Mouse (Mus musculus) stomach, embryonic 15.5 days (tissue): ENCODE results near the gene Qrfp. TPM values are rescaled to one million over a fixed set of nuclear protein-coding genes. Genes with fewer than 3 reads are reported as not detected.

Experiments used
- ATAC-seq: fragments of 200-750 bp; cut with Nextera tagmentation; 2 replicates; pipeline ENCODE4 v1.8.0; 2017; ENCODE audit warnings: low read depth, moderate number of reproducible peaks, moderate TSS enrichment; ENCODE audit not compliant: insufficient read depth, low FRiP score
- H3K27ac ChIP-seq: fragments of 300-500 bp; sonication (generic); 2 replicates; pipeline ENCODE4 v1.5.1; 2015; ENCODE audit warnings: mild to moderate bottlenecking, inconsistent platforms
- H3K27me3 ChIP-seq: fragments of 300-500 bp; sonication (generic); replicated peaks from 2 replicates; pipeline ENCODE4 v1.6.1; 2015; ENCODE audit warnings: inconsistent platforms
- H3K36me3 ChIP-seq: fragments of 300-500 bp; sonication (generic); 2 replicates; pipeline ENCODE4 v1.6.1; 2015; ENCODE audit warnings: inconsistent platforms
- H3K4me1 ChIP-seq: fragments of 300-500 bp; sonication (generic); 2 replicates; pipeline ENCODE4 v1.6.1; 2015; ENCODE audit warnings: inconsistent platforms
- H3K4me2 ChIP-seq: fragments of 300-500 bp; sonication (generic); 2 replicates; pipeline ENCODE4 v1.6.1; 2015; ENCODE audit warnings: mild to moderate bottlenecking, inconsistent platforms
- H3K4me3 ChIP-seq: fragments of 300-500 bp; sonication (generic); replicated peaks from 2 replicates; pipeline ENCODE4 v1.5.1; 2015; ENCODE audit warnings: inconsistent platforms
- H3K9ac ChIP-seq: fragments of 300-500 bp; sonication (generic); 2 replicates; pipeline ENCODE4 v1.6.1; 2015; ENCODE audit warnings: inconsistent platforms
- H3K9me3 ChIP-seq: fragments of 300-500 bp; sonication (generic); 2 replicates; pipeline ENCODE4 v1.6.1; 2016; ENCODE audit warnings: inconsistent platforms
- WGBS: fragments of 180-500 bp; shearing (Covaris S2); methylation state at CpG from one replicate; pipeline ENCODE4 v1.1.7; 2015; 5-methylcytosine and 5-hydroxymethylcytosine counted together
- polyA plus RNA-seq: library from polyadenylated mRNA; unstranded; fragments of >200 nt; fragmentation: Nextera tagmentation; extraction: Ambion mirVana; gene quantifications from 2 replicates; pipeline ENCODE4 v1.2.1, GENCODE M21; 2015

Qrfp gene
- polyA plus RNA-seq, 1 experiment from 2014 or later, result 0.05 TPM

GRCm38 (mm10) chr2:31811086-31811958, 942 bp upstream of the Qrfp start:
- Histone ChIP-seq H3K36me3 (no peaks in the 10 kb centered on the region), H3K9ac (no peak overlapping the region), H3K4me3 (no peak overlapping the region), H3K4me1 (peaks cover 7% of the 10 kb centered on the region; the same call in 1 of the 2 replicates), H3K4me2 (no peak overlapping the region), H3K27me3 (no peaks in the 10 kb centered on the region), H3K27ac (no peak overlapping the region), H3K9me3 (no peaks in the 10 kb centered on the region)
- WGBS, result 79% methylated on average over 14 of the region's 14 CpGs
- ATAC-seq, result no peak

DNA sequence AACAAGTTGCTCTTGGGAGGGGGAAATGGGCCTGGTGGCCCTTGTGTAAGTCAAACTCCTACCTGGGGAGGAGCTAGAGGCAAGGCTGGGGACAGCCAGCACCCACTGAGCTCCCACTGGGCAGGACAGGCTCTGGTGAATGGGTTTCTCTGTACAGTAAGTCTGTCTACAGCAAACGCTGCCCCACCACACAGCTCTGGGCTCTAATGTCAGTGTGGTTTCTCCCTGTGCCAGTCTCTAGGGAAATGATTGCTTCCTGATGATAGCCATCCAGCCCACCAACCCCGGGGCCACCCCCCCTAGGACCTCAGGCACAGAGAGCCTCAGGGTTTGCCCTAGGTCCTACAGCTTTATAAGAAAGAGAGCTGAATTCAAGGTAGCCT, 1.0 kb downstream of the Qrfp start:
- no peak overlapping the region for H3K4me3 ChIP-seq
- no peak overlapping the region for H3K9ac ChIP-seq
- no peaks in the 10 kb centered on the region for H3K36me3 ChIP-seq
- 43% methylated on average over 2 of the region's 2 CpGs for WGBS
- H3K4me2 ChIP-seq, result no peak overlapping the region
- H3K27ac ChIP-seq, result no peak overlapping the region
- no peaks in the 10 kb centered on the region for H3K27me3 ChIP-seq
- peaks cover 7% of the 10 kb centered on the region; the same call in 1 of the 2 replicates for H3K4me1 ChIP-seq
- H3K9me3 ChIP-seq, result no peaks in the 10 kb centered on the region
- ATAC-seq, result no peak

GRCm38 (mm10) chr2:31808410-31809357, 1.7 kb downstream of the Qrfp start:
- Histone ChIP-seq H3K4me2 (no peak overlapping the region), H3K9ac (no peak overlapping the region), H3K27me3 (no peaks in the 10 kb centered on the region), H3K36me3 (peaks cover 2% of the 10 kb centered on the region; the same call in 1 of the 2 replicates), H3K9me3 (no peaks in the 10 kb centered on the region), H3K27ac (no peak overlapping the region), H3K4me1 (peaks cover 7% of the 10 kb centered on the region; the same call in 1 of the 2 replicates), H3K4me3 (no peak overlapping the region)
- ATAC-seq, result no peak
- WGBS, result 50% methylated on average over 28 of the region's 28 CpGs

- no peak overlapping the region for H3K4me2 ChIP-seq
- peaks cover 12% of the 10 kb centered on the region for H3K4me1 ChIP-seq
- no peak for ATAC-seq
- no peak overlapping the region for H3K4me3 ChIP-seq
- no peak overlapping the region for H3K9ac ChIP-seq
- 42% methylated on average over 9 of the region's 9 CpGs for WGBS
- H3K27me3 ChIP-seq, result no peaks in the 10 kb centered on the region
- H3K9me3 ChIP-seq, result no peaks in the 10 kb centered on the region
- H3K27ac ChIP-seq, result no peak overlapping the region
- H3K36me3 ChIP-seq, result peaks cover 19% of the 10 kb centered on the region
These were observed 3.6 kb downstream of the Qrfp start for GRCm38 (mm10) chr2:31806639-31807382.

GRCm38 (mm10) chr2:31803480-31803879, 6.9 kb downstream of the Qrfp start:
- no peaks in the 10 kb centered on the region for H3K9me3 ChIP-seq
- H3K4me2 ChIP-seq, result no peak overlapping the region
- no peak overlapping the region for H3K27ac ChIP-seq
- H3K4me1 ChIP-seq, result peaks cover 6% of the 10 kb centered on the region
- ATAC-seq, result no peak; the same call in 1 of the 2 replicates
- H3K27me3 ChIP-seq, result no peaks in the 10 kb centered on the region
- H3K9ac ChIP-seq, result no peak overlapping the region
- H3K4me3 ChIP-seq, result no peak overlapping the region
- peaks cover 48% of the 10 kb centered on the region for H3K36me3 ChIP-seq
- 48% methylated on average over 14 of the region's 14 CpGs for WGBS

DNA sequence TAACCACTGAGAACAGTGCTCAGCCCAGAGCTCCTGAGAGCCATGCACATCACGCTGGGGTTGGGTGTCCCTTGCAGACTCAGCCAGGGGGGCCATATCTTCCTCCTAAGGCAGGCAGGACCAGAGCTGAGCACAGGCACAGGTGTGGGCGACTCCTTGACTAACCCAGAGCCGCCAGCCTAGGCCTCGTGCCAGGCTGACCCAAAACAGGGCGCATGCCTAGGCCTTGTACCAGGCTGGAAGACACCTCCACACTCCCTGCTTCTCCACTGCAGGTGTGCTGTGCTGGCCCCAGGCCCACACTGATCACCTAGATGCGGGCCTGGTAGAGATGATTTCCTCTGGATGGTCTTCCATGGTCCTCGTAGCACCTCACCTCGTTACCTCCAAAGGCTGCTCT, 7.6 kb downstream of the Qrfp start:
- Histone ChIP-seq H3K9me3 (no peaks in the 10 kb centered on the region), H3K4me1 (peaks cover 5% of the 10 kb centered on the region), H3K4me3 (no peak overlapping the region), H3K27ac (no peak overlapping the region), H3K36me3 (peaks cover 54% of the 10 kb centered on the region), H3K27me3 (no peaks in the 10 kb centered on the region), H3K9ac (no peak overlapping the region), H3K4me2 (no peak overlapping the region)
- 84% methylated on average over 8 of the region's 8 CpGs for WGBS
- ATAC-seq, result 0 out of 2 replicates have a peak, but pooled peaks have one; percentile 28

DNA sequence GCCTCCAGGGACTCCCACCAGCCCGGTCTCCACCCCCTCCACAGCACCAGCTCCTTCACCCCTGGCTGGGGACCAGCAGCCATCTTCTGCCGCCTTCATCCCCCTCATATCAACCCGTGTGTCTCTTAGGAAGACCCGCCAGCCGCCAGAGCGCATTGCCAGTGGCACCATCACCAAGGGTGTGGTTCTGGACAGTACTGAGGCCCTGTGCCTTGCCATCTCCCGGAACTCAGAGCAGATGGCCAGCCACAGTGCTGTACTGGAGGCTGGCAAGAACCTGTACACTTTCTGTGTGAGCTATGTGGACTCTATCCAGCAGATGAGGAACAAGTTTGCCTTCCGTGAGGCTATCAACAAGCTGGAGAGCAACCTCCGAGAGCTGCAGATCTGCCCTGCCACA, 9.0 kb downstream of the Qrfp start:
- Histone ChIP-seq H3K4me3 (no peak overlapping the region), H3K4me1 (peaks cover 5% of the 10 kb centered on the region), H3K27me3 (no peaks in the 10 kb centered on the region), H3K4me2 (no peak overlapping the region), H3K36me3 (peaks cover 68% of the 10 kb centered on the region), H3K27ac (no peak overlapping the region), H3K9ac (no peak overlapping the region), H3K9me3 (no peaks in the 10 kb centered on the region)
- WGBS, result 87% methylated on average over 9 of the region's 9 CpGs
- no peak for ATAC-seq

DNA sequence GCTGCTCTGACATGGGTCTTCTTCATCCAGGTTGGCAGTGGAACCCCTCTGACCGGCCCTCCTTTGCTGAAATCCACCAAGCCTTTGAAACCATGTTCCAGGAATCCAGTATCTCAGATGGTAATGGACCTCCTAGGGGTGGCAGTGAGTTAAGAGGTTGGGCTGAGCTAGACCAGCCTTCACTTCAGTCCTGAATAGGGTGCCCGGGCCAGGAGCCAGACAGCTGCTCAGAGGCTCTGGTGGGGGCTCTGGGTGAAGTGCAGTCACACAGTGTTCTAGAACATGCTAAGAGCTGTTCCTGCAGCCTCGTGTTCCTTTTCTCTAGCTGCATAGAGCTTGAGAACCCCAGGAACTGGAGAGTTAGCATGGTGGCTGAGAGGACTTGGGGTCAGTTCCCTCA, 13.4 kb downstream of the Qrfp start:
- 92% methylated on average over 3 of the region's 3 CpGs for WGBS
- Histone ChIP-seq H3K4me3 (no peak overlapping the region), H3K27me3 (no peaks in the 10 kb centered on the region), H3K9ac (no peak overlapping the region), H3K27ac (no peak overlapping the region), H3K4me2 (no peak overlapping the region), H3K4me1 (no peaks in the 10 kb centered on the region), H3K36me3 (peaks cover 84% of the 10 kb centered on the region), H3K9me3 (no peaks in the 10 kb centered on the region)
- ATAC-seq, result no peak

DNA sequence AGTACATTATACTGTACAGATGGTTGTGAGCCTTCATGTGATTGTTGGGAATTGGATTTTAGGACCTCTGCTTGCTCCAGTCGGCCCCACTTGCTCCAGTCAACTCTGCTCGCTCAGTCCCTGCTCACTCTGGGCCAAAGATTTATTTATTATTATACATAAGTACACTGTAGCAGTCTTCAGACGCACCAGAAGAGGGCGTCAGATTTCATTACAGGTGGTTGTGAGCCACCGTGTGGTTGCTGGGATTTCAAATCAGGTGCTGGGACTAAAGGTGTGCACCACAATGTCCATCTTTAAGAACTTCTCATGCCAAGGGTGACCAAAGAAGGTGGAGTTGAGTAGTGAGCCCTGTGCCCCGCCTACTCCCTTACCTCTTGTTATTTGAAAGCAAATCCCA, 17.8 kb downstream of the Qrfp start:
- no peaks in the 10 kb centered on the region for H3K9me3 ChIP-seq
- H3K4me3 ChIP-seq, result no peak overlapping the region
- WGBS, result 70% methylated on average over 6 of the region's 6 CpGs
- H3K27me3 ChIP-seq, result no peaks in the 10 kb centered on the region
- no peak overlapping the region for H3K9ac ChIP-seq
- H3K4me1 ChIP-seq, result no peaks in the 10 kb centered on the region
- no peak for ATAC-seq
- no peak overlapping the region for H3K4me2 ChIP-seq
- peaks cover 78% of the 10 kb centered on the region for H3K36me3 ChIP-seq
- no peak overlapping the region for H3K27ac ChIP-seq

DNA sequence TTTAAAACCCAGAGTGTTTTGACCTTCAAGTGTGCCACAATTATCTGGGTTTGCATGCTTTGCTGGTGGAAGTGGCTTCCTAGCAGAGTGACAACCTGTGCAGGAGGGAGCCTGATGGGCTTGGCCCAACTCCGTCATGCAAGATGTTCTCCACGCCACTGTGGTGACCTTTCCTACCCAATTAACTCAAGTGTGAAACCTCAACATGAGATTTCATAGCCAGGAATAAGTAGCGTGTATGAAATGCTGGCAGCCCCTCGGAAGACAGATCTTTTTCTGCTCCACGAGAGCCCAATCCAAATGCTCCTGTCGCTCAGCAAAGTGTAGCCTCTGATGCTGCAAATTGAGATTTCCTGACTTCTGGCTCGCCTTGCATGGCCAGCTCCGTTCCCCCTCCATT, 19.1 kb downstream of the Qrfp start:
- H3K27ac ChIP-seq, result no peak overlapping the region
- no peaks in the 10 kb centered on the region for H3K27me3 ChIP-seq
- no peak overlapping the region for H3K4me3 ChIP-seq
- no peak overlapping the region for H3K9ac ChIP-seq
- WGBS, result 91% methylated on average over 8 of the region's 8 CpGs
- H3K36me3 ChIP-seq, result peaks cover 72% of the 10 kb centered on the region
- no peaks in the 10 kb centered on the region for H3K9me3 ChIP-seq
- no peak for ATAC-seq
- H3K4me2 ChIP-seq, result no peak overlapping the region
- no peaks in the 10 kb centered on the region for H3K4me1 ChIP-seq

GRCm38 (mm10) chr2:31790728-31791251, 19.6 kb downstream of the Qrfp start:
- Histone ChIP-seq H3K9ac (no peak overlapping the region), H3K4me2 (no peak overlapping the region), H3K27ac (no peak overlapping the region), H3K36me3 (peaks cover 72% of the 10 kb centered on the region), H3K4me3 (no peak overlapping the region), H3K4me1 (no peaks in the 10 kb centered on the region), H3K9me3 (no peaks in the 10 kb centered on the region), H3K27me3 (no peaks in the 10 kb centered on the region)
- WGBS, result 87% methylated on average over 13 of the region's 13 CpGs
- no peak for ATAC-seq
